Mouse (Mus musculus) monocyte, adult 2 months (primary cell): ENCODE results near the gene Olfr1508.
"Not testable (repeated sequence)": the region's sequence is repeated elsewhere in the genome, so short reads cannot be mapped to it uniquely, and the experiment has no call there.

ENCODE experiments used
- DNase-seq, 2 experiments: peaks; one replicate each; pipeline ENCODE4 v3.0.0; 2022; ENCODE audit warnings: low spot score in 2 of 2, low read depth in 1 of 2

Olfr1508 gene

GRCm38 (mm10) chr14:52467395-52467794 lies at the start of gene Olfr1508:
Olfr1508 (minus strand) TSS chr14:52467495.
- no peak for DNase-seq

GRCm38 (mm10) chr14:52495516-52495915 lies 28.2 kb upstream of the Olfr1508 start, which contains the start of gene Olfr1507:
Olfr1507 (minus strand) TSS chr14:52495749.
- no peak for DNase-seq

GRCm38 (mm10) chr14:52465738-52466137 lies 1.6 kb downstream of the Olfr1508 start:
- no peak for DNase-seq

GRCm38 (mm10) chr14:52461928-52462327 lies 5.4 kb downstream of the Olfr1508 start:
- no peak for DNase-seq

- peak; percentile 5 to 7 for DNase-seq
Observed at GRCm38 (mm10) chr14:52451138-52451537, 16.2 kb downstream of the Olfr1508 start.

- DNase-seq = no peak
Observed at GRCm38 (mm10) chr14:52442690-52443089, 24.6 kb downstream of the Olfr1508 start, which contains the start of gene Olfr1509. Olfr1509 (plus strand) TSS chr14:52442990.

GRCm38 (mm10) chr14:52427686-52428085 lies 39.6 kb downstream of the Olfr1508 start:
- no peak for DNase-seq

- DNase-seq = no peak
Observed at GRCm38 (mm10) chr14:52414273-52414672, 53.0 kb downstream of the Olfr1508 start, which contains the start of gene Olfr1510. Olfr1510 (minus strand) TSS chr14:52414373.

- not testable (repeated sequence) for DNase-seq
Observed at GRCm38 (mm10) chr14:52410142-52410919, 57.0 kb downstream of the Olfr1508 start.
